Mouse (Mus musculus) cortical plate, adult 2 months (tissue): ENCODE data around the gene Pex3.

Experiments used
- CTCF ChIP-seq: fragments of 200-500 bp; IDR thresholded peaks from 2 replicates; pipeline ENCODE4 v1.5.1; 2011; ENCODE audit warnings: mild to moderate bottlenecking, control low read depth, low read length; ENCODE audit not compliant: insufficient read depth; ENCODE audit errors: extremely low read depth
- POLR2A ChIP-seq: fragments of 200-500 bp; IDR thresholded peaks from 2 replicates; pipeline ENCODE4 v1.6.1; 2011; ENCODE audit warnings: mild to moderate bottlenecking, low read length, control low read depth; ENCODE audit not compliant: insufficient read depth; ENCODE audit errors: extremely low read depth

GRCm38 (mm10) chr10:13541721-13542120, 11.2 kb downstream of the Pex3 start:
- TF ChIP-seq POLR2A (no peak), CTCF (no peak)
